Mouse (Mus musculus) liver, adult 2 months (tissue): ENCODE measurements around the gene Rbm25.

ENCODE experiments used
- CTCF ChIP-seq: fragments of 200-500 bp; IDR thresholded peaks from 2 replicates; pipeline ENCODE4 v1.5.1; 2011; ENCODE audit warnings: low read depth, low read length, control low read depth
- POLR2A ChIP-seq: fragments of 200-500 bp; IDR thresholded peaks from 2 replicates; pipeline ENCODE4 v1.6.1; 2011; ENCODE audit warnings: low read length, control low read depth; ENCODE audit not compliant: insufficient read depth; ENCODE audit errors: extremely low read depth

GRCm38 (mm10) chr12:83686575-83687350, 55.7 kb downstream of the Rbm25 start:
- TF ChIP-seq POLR2A, result no peak
- no peak for TF ChIP-seq CTCF
